Mouse (Mus musculus) small intestine, adult 2 months (tissue): Measurements from ENCODE around the gene Sema4b.
A peak's percentile ranks its signal among the peaks of the same experiment; 100 is the strongest.

ENCODE experiments used
- CTCF ChIP-seq: fragments of 200-500 bp; IDR thresholded peaks from 2 replicates; pipeline ENCODE4 v1.5.1; 2012; ENCODE audit warnings: low read depth, mild to moderate bottlenecking, control low read depth, inconsistent platforms, low read length, moderate library complexity, mixed read lengths; ENCODE audit not compliant: insufficient replicate concordance, insufficient read length; ENCODE audit errors: extremely low read depth
- POLR2A ChIP-seq: fragments of 200-500 bp; IDR thresholded peaks from 2 replicates; pipeline ENCODE4 v1.6.1; 2012; ENCODE audit warnings: low read depth, mild to moderate bottlenecking, control low read depth, inconsistent platforms, low read length, moderate library complexity

- TF ChIP-seq CTCF, result peak; percentile 39; the same call in 1 of the 2 replicates
- peak; percentile 71 for TF ChIP-seq POLR2A
Measured at GRCm38 (mm10) chr7:80246148-80246721, 59.6 kb downstream of the Sema4b start, which contains the start of gene Ttll13.
